Mouse (Mus musculus): ENCODE measurements around the gene Defb45. TPM values are rescaled to one million over a fixed set of nuclear protein-coding genes. Genes with fewer than 3 reads are reported as not detected.
A peak's percentile ranks its signal among the peaks of the same experiment; 100 is the strongest.

The Defb45 gene
- polyA plus RNA-seq (2014; fragmentation: Nextera tagmentation; extraction: Ambion mirVana) = not detected in 2 replicates

- Histone ChIP-seq H3K36me3 (ENCODE audit: control insufficient read depth, insufficient read depth, low read length) (no peaks in the 10 kb centered on the region), H3K4me2 (ENCODE audit: low read length) (no peak within 1 kb of the TSS), H3K27ac (replicated peaks; ENCODE audit: low read depth, low read length) (no peak within 1 kb of the TSS), H3K9me3 (ENCODE audit: control insufficient read depth, low read length) (no peaks in the 10 kb centered on the region), H3K4me1 (ENCODE audit: control insufficient read depth, insufficient read depth, low read length) (no peaks in the 10 kb centered on the region), H3K4me3 (replicated peaks; ENCODE audit: low read depth, low read length) (no peak within 1 kb of the TSS), H3K27me3 (ENCODE audit: control insufficient read depth, insufficient read depth, low read length) (no peaks in the 10 kb centered on the region), H3K9ac (replicated peaks; ENCODE audit: low read length) (no peak within 1 kb of the TSS)
- ATAC-seq (ENCODE audit: low FRiP score, low TSS enrichment) (no peak), DNase-seq (no peak)
- WGBS = 69% methylated on average over 7 of the region's 7 CpGs
These were observed at the start of gene Defb45 for GRCm38 (mm10) chr2:152599299-152599698. TSS of gene Defb45 (minus strand) at chr2:152599399.

- ATAC-seq (ENCODE audit: low FRiP score, low TSS enrichment) = no peak
- no peak overlapping the region for H3K27ac ChIP-seq (replicated peaks; ENCODE audit: low read depth, low read length)
- H3K4me1 ChIP-seq (ENCODE audit: control insufficient read depth, insufficient read depth, low read length) = peaks cover 7% of the 10 kb centered on the region; the same call in 1 of the 2 replicates
- no peak for DNase-seq
- no peaks in the 10 kb centered on the region for H3K9me3 ChIP-seq (ENCODE audit: control insufficient read depth, low read length)
- no peak overlapping the region for H3K4me2 ChIP-seq (ENCODE audit: low read length)
- no peaks in the 10 kb centered on the region for H3K27me3 ChIP-seq (ENCODE audit: control insufficient read depth, insufficient read depth, low read length)
- H3K9ac ChIP-seq (replicated peaks; ENCODE audit: low read length) = no peak overlapping the region
- no peaks in the 10 kb centered on the region for H3K36me3 ChIP-seq (ENCODE audit: control insufficient read depth, insufficient read depth, low read length)
- H3K4me3 ChIP-seq (replicated peaks; ENCODE audit: low read depth, low read length) = no peak overlapping the region
- WGBS = 12% methylated on average over 11 of the region's 11 CpGs
These were observed 40.4 kb upstream of the Defb45 start for GRCm38 (mm10) chr2:152639406-152640113.

GRCm38 (mm10) chr2:152638865-152639264 is 39.7 kb upstream of the Defb45 start:
- no peak overlapping the region for H3K4me3 ChIP-seq (replicated peaks; ENCODE audit: low read depth, low read length)
- H3K36me3 ChIP-seq (ENCODE audit: control insufficient read depth, insufficient read depth, low read length) = no peaks in the 10 kb centered on the region
- 55% methylated on average over 6 of the region's 6 CpGs for WGBS
- ATAC-seq (ENCODE audit: low FRiP score, low TSS enrichment) (no peak), DNase-seq (no peak)
- H3K9me3 ChIP-seq (ENCODE audit: control insufficient read depth, low read length) = no peaks in the 10 kb centered on the region
- H3K27ac ChIP-seq (replicated peaks; ENCODE audit: low read depth, low read length) = no peak overlapping the region
- H3K4me2 ChIP-seq (ENCODE audit: low read length) = no peak overlapping the region
- peaks cover 7% of the 10 kb centered on the region; the same call in 1 of the 2 replicates for H3K4me1 ChIP-seq (ENCODE audit: control insufficient read depth, insufficient read depth, low read length)
- no peak overlapping the region for H3K9ac ChIP-seq (replicated peaks; ENCODE audit: low read length)
- H3K27me3 ChIP-seq (ENCODE audit: control insufficient read depth, insufficient read depth, low read length) = no peaks in the 10 kb centered on the region

GRCm38 (mm10) chr2:152637381-152637780 is 38.2 kb upstream of the Defb45 start:
- Histone ChIP-seq H3K9ac (replicated peaks; ENCODE audit: low read length) (no peak overlapping the region), H3K36me3 (ENCODE audit: control insufficient read depth, insufficient read depth, low read length) (no peaks in the 10 kb centered on the region), H3K4me3 (replicated peaks; ENCODE audit: low read depth, low read length) (no peak overlapping the region), H3K27me3 (ENCODE audit: control insufficient read depth, insufficient read depth, low read length) (no peaks in the 10 kb centered on the region), H3K4me1 (ENCODE audit: control insufficient read depth, insufficient read depth, low read length) (peaks cover 7% of the 10 kb centered on the region; the same call in 1 of the 2 replicates), H3K27ac (replicated peaks; ENCODE audit: low read depth, low read length) (no peak overlapping the region), H3K9me3 (ENCODE audit: control insufficient read depth, low read length) (no peaks in the 10 kb centered on the region), H3K4me2 (ENCODE audit: low read length) (no peak overlapping the region)
- ATAC-seq (ENCODE audit: low FRiP score, low TSS enrichment) (no peak), DNase-seq (no peak)
- WGBS = 91% methylated on average over 4 of the region's 4 CpGs

- no peaks in the 10 kb centered on the region for H3K9me3 ChIP-seq (ENCODE audit: control insufficient read depth, low read length)
- H3K27ac ChIP-seq (replicated peaks; ENCODE audit: low read depth, low read length) = no peak overlapping the region
- 90% methylated on average over 6 of the region's 6 CpGs for WGBS
- no peak overlapping the region for H3K9ac ChIP-seq (replicated peaks; ENCODE audit: low read length)
- no peak overlapping the region for H3K4me2 ChIP-seq (ENCODE audit: low read length)
- ATAC-seq (ENCODE audit: low FRiP score, low TSS enrichment) (no peak), DNase-seq (no peak)
- no peaks in the 10 kb centered on the region for H3K27me3 ChIP-seq (ENCODE audit: control insufficient read depth, insufficient read depth, low read length)
- peaks cover 7% of the 10 kb centered on the region; the same call in 1 of the 2 replicates for H3K4me1 ChIP-seq (ENCODE audit: control insufficient read depth, insufficient read depth, low read length)
- no peaks in the 10 kb centered on the region for H3K36me3 ChIP-seq (ENCODE audit: control insufficient read depth, insufficient read depth, low read length)
- H3K4me3 ChIP-seq (replicated peaks; ENCODE audit: low read depth, low read length) = no peak overlapping the region
These were observed 37.8 kb upstream of the Defb45 start for GRCm38 (mm10) chr2:152637006-152637322.

- ATAC-seq (ENCODE audit: low FRiP score, low TSS enrichment) (no peak), DNase-seq (no peak)
- no peaks in the 10 kb centered on the region for H3K27me3 ChIP-seq (ENCODE audit: control insufficient read depth, insufficient read depth, low read length)
- no peaks in the 10 kb centered on the region for H3K9me3 ChIP-seq (ENCODE audit: control insufficient read depth, low read length)
- no peak overlapping the region for H3K4me3 ChIP-seq (replicated peaks; ENCODE audit: low read depth, low read length)
- no peak overlapping the region for H3K4me2 ChIP-seq (ENCODE audit: low read length)
- WGBS = 75% methylated on average over 23 of the region's 23 CpGs
- no peak overlapping the region for H3K9ac ChIP-seq (replicated peaks; ENCODE audit: low read length)
- H3K4me1 ChIP-seq (ENCODE audit: control insufficient read depth, insufficient read depth, low read length) = peaks cover 7% of the 10 kb centered on the region; the same call in 1 of the 2 replicates
- no peak overlapping the region for H3K27ac ChIP-seq (replicated peaks; ENCODE audit: low read depth, low read length)
- H3K36me3 ChIP-seq (ENCODE audit: control insufficient read depth, insufficient read depth, low read length) = no peaks in the 10 kb centered on the region
These were observed 37.2 kb upstream of the Defb45 start for GRCm38 (mm10) chr2:152636246-152637005.

- no peak for DNase-seq
- no peak overlapping the region for H3K4me3 ChIP-seq (replicated peaks; ENCODE audit: low read depth, low read length)
- 81% methylated on average over 29 of the region's 29 CpGs for WGBS
- no peak overlapping the region for H3K27ac ChIP-seq (replicated peaks; ENCODE audit: low read depth, low read length)
- 0 out of 2 replicates have a peak, but pooled peaks cover under 1% of the 10 kb centered on the region for H3K27me3 ChIP-seq (ENCODE audit: control insufficient read depth, insufficient read depth, low read length)
- no peak for ATAC-seq (ENCODE audit: low FRiP score, low TSS enrichment)
- no peaks in the 10 kb centered on the region for H3K9me3 ChIP-seq (ENCODE audit: control insufficient read depth, low read length)
- H3K9ac ChIP-seq (replicated peaks; ENCODE audit: low read length) = no peak overlapping the region
- peaks cover under 1% of the 10 kb centered on the region; the same call in 1 of the 2 replicates for H3K4me1 ChIP-seq (ENCODE audit: control insufficient read depth, insufficient read depth, low read length)
- H3K4me2 ChIP-seq (ENCODE audit: low read length) = no peak overlapping the region
- H3K36me3 ChIP-seq (ENCODE audit: control insufficient read depth, insufficient read depth, low read length) = no peaks in the 10 kb centered on the region
These were observed 35.1 kb upstream of the Defb45 start for GRCm38 (mm10) chr2:152634311-152634710.

GRCm38 (mm10) chr2:152633334-152633733 is 34.1 kb upstream of the Defb45 start:
- Histone ChIP-seq H3K36me3 (ENCODE audit: control insufficient read depth, insufficient read depth, low read length) (no peaks in the 10 kb centered on the region), H3K4me1 (ENCODE audit: control insufficient read depth, insufficient read depth, low read length) (no peaks in the 10 kb centered on the region), H3K9me3 (ENCODE audit: control insufficient read depth, low read length) (no peaks in the 10 kb centered on the region), H3K4me3 (replicated peaks; ENCODE audit: low read depth, low read length) (no peak overlapping the region), H3K4me2 (ENCODE audit: low read length) (peak overlapping the region; percentile 19; the same call in 1 of the 2 replicates), H3K27me3 (ENCODE audit: control insufficient read depth, insufficient read depth, low read length) (0 out of 2 replicates have a peak, but pooled peaks cover 3% of the 10 kb centered on the region), H3K9ac (replicated peaks; ENCODE audit: low read length) (no peak overlapping the region), H3K27ac (replicated peaks; ENCODE audit: low read depth, low read length) (no peak overlapping the region)
- no peak for ATAC-seq (ENCODE audit: low FRiP score, low TSS enrichment)
- WGBS = 48% methylated on average over 17 of the region's 17 CpGs
- peak; percentile 53 for DNase-seq

Data from midbrain, embryonic 14.5 days (tissue).